Mouse (Mus musculus) stomach, embryonic 16.5 days (tissue): ENCODE measurements at regions not wholly inside any gene's neighbourhood (a gene's known extent, or its start where the extent isn't known, plus 50 kb on each side); places are given as distances from the start of the nearest gene placed in this dataset.

Source experiments
- ATAC-seq: fragments of 200-750 bp; cut with Nextera tagmentation; 2 replicates; pipeline ENCODE4 v1.8.0; 2017; ENCODE audit warnings: moderate number of reproducible peaks, moderate TSS enrichment; ENCODE audit not compliant: insufficient read depth, low FRiP score
- H3K27ac ChIP-seq: fragments of 300-500 bp; sonication (generic); 2 replicates; pipeline ENCODE4 v1.5.1; 2014; ENCODE audit warnings: low read length
- H3K27me3 ChIP-seq: fragments of 300-500 bp; sonication (generic); 2 replicates; pipeline ENCODE4 v1.6.1; 2014; ENCODE audit warnings: low read length, control low read depth, mixed read lengths; ENCODE audit not compliant: control insufficient read depth, insufficient read depth
- H3K36me3 ChIP-seq: fragments of 300-500 bp; sonication (generic); 2 replicates; pipeline ENCODE4 v1.6.1; 2014; ENCODE audit warnings: low read length; ENCODE audit not compliant: control insufficient read depth, insufficient read depth
- H3K4me1 ChIP-seq: fragments of 300-500 bp; sonication (generic); 2 replicates; pipeline ENCODE4 v1.6.1; 2014; ENCODE audit warnings: low read length, control low read depth, mixed read lengths; ENCODE audit not compliant: control insufficient read depth, insufficient read depth
- H3K4me2 ChIP-seq: fragments of 300-500 bp; sonication (generic); 2 replicates; pipeline ENCODE4 v1.6.1; 2014; ENCODE audit warnings: low read depth, low read length, mixed read lengths
- H3K4me3 ChIP-seq: fragments of 300-500 bp; sonication (generic); replicated peaks from 2 replicates; pipeline ENCODE4 v1.5.1; 2014; ENCODE audit warnings: mild to moderate bottlenecking, low read length
- H3K9ac ChIP-seq: fragments of 300-500 bp; sonication (generic); 2 replicates; pipeline ENCODE4 v1.6.1; 2014; ENCODE audit warnings: low read length
- H3K9me3 ChIP-seq: fragments of 300-500 bp; sonication (generic); replicated peaks from 2 replicates; pipeline ENCODE4 v1.6.1; 2016; ENCODE audit warnings: low read length, control low read depth; ENCODE audit not compliant: control insufficient read depth
- WGBS: fragments of 180-500 bp; shearing (Covaris S2); extraction: QIAGEN DNeasy Blood & Tissue Kit; methylation state at CpG from one replicate; pipeline ENCODE4 v1.1.7; 2014; 5-methylcytosine and 5-hydroxymethylcytosine counted together

DNA sequence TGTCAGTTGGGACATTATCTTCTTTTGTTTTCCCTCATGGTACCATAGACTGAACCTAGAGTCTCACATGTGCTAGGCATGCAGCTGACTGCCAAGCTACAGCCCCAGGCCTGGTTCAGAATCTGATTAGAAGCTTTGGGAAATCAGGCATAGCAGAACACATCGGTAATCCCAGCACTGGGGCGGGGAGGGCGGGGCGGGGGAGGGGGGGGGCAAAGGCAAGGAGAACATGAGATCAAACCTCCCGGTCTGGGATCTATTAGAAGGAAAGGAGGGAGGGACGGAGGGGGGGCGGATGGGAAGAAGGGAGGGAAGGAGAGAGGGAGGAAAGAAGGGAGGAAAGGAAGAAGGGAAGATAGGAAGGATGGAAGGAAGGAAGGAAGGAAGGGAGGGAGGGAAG is 617.5 kb downstream of the Epha4 start:
- no peaks in the 10 kb centered on the region for H3K36me3 ChIP-seq
- no peak overlapping the region for H3K27ac ChIP-seq
- no peaks in the 10 kb centered on the region for H3K9me3 ChIP-seq
- 79% methylated on average over 7 of the region's 7 CpGs for WGBS
- H3K4me1 ChIP-seq = no peaks in the 10 kb centered on the region
- H3K4me2 ChIP-seq = no peak overlapping the region
- no peak overlapping the region for H3K9ac ChIP-seq
- no peak for ATAC-seq
- no peaks in the 10 kb centered on the region for H3K27me3 ChIP-seq
- no peak overlapping the region for H3K4me3 ChIP-seq

- H3K36me3 ChIP-seq = no peaks in the 10 kb centered on the region
- H3K4me1 ChIP-seq = no peaks in the 10 kb centered on the region; the same call in 1 of the 2 replicates
- no peak overlapping the region for H3K4me2 ChIP-seq
- no peak overlapping the region for H3K27ac ChIP-seq
- 88% methylated on average over 3 of the region's 3 CpGs for WGBS
- H3K27me3 ChIP-seq = no peaks in the 10 kb centered on the region
- no peak for ATAC-seq
- no peak overlapping the region for H3K9ac ChIP-seq
- H3K9me3 ChIP-seq = no peaks in the 10 kb centered on the region
- no peak overlapping the region for H3K4me3 ChIP-seq
These were observed 603.4 kb downstream of the Epha4 start for GRCm38 (mm10) chr1:76911472-76911871.

DNA sequence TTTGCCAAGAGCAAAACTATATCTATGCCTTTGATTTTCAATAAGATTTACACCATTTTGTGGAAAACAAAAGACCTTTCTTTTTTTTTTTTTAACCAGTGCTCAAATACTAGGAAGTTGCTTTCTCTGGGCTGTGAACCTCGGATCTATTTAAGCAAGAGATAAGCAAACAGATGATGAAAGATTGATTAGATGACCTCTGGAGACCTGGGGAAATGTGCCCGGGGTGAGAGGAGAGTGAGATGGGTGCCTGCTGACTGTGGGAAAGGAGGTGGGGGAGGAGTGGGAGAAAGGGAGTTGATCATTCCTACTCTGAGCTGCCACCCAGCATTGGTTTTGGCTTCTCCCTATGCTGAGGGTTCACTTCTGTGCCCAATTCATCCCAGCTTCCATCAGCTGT is 595.3 kb downstream of the Epha4 start:
- no peak for ATAC-seq
- Histone ChIP-seq H3K27me3 (no peaks in the 10 kb centered on the region), H3K4me3 (no peak overlapping the region), H3K27ac (no peak overlapping the region), H3K9ac (no peak overlapping the region), H3K4me1 (no peaks in the 10 kb centered on the region), H3K36me3 (no peaks in the 10 kb centered on the region), H3K9me3 (no peaks in the 10 kb centered on the region), H3K4me2 (no peak overlapping the region)
- 14% methylated on average over 2 of the region's 2 CpGs for WGBS

GRCm38 (mm10) chr1:76920634-76921033 is 594.3 kb downstream of the Epha4 start:
- Histone ChIP-seq H3K4me3 (no peak overlapping the region), H3K9ac (no peak overlapping the region), H3K27me3 (no peaks in the 10 kb centered on the region), H3K27ac (no peak overlapping the region), H3K36me3 (no peaks in the 10 kb centered on the region), H3K4me1 (no peaks in the 10 kb centered on the region), H3K9me3 (no peaks in the 10 kb centered on the region), H3K4me2 (no peak overlapping the region)
- ATAC-seq = no peak

- Histone ChIP-seq H3K4me3 (no peak overlapping the region), H3K9me3 (no peaks in the 10 kb centered on the region), H3K27me3 (peaks cover 2% of the 10 kb centered on the region; the same call in 1 of the 2 replicates), H3K9ac (no peak overlapping the region), H3K4me2 (no peak overlapping the region), H3K4me1 (no peaks in the 10 kb centered on the region), H3K36me3 (no peaks in the 10 kb centered on the region), H3K27ac (no peak overlapping the region)
- no peak for ATAC-seq
- WGBS = 67% methylated on average over 5 of the region's 5 CpGs
These were observed 587.8 kb downstream of the Epha4 start for GRCm38 (mm10) chr1:76927041-76927440.

DNA sequence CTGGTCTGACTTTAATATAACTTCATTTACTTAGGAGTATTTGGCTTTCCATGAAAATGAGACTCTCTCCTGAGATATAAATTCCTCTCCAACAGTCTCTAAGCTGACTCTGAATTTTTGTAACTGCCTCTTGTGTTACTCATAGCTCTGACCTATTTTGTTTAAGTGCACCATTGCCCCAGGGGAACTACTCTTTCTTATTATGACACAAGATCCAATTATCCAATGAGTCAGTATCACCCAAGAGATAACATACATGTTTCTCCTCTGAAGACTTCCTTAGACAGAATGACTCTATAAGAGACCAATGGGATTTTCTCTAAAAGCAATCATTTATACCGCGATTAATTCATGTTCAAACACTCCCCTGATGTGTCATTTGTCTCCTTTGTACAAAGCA is 586.9 kb downstream of the Epha4 start:
- WGBS = 84% methylated on average over 2 of the region's 2 CpGs

GRCm38 (mm10) chr1:76933460-76933859 is 581.4 kb downstream of the Epha4 start:
- Histone ChIP-seq H3K27ac (no peak overlapping the region), H3K4me1 (no peaks in the 10 kb centered on the region), H3K4me2 (no peak overlapping the region), H3K9me3 (no peaks in the 10 kb centered on the region), H3K9ac (no peak overlapping the region), H3K36me3 (no peaks in the 10 kb centered on the region), H3K27me3 (peaks cover 2% of the 10 kb centered on the region; the same call in 1 of the 2 replicates), H3K4me3 (no peak overlapping the region)
- ATAC-seq = no peak
- WGBS = 51% methylated on average over 4 of the region's 4 CpGs

More for the DNA sequence above, 586.9 kb downstream of the Epha4 start:
- Histone ChIP-seq H3K27me3 (peaks cover 2% of the 10 kb centered on the region; the same call in 1 of the 2 replicates), H3K36me3 (no peaks in the 10 kb centered on the region), H3K4me3 (no peak overlapping the region), H3K4me2 (no peak overlapping the region), H3K27ac (no peak overlapping the region), H3K9me3 (no peaks in the 10 kb centered on the region), H3K4me1 (no peaks in the 10 kb centered on the region), H3K9ac (no peak overlapping the region)
- no peak for ATAC-seq

DNA sequence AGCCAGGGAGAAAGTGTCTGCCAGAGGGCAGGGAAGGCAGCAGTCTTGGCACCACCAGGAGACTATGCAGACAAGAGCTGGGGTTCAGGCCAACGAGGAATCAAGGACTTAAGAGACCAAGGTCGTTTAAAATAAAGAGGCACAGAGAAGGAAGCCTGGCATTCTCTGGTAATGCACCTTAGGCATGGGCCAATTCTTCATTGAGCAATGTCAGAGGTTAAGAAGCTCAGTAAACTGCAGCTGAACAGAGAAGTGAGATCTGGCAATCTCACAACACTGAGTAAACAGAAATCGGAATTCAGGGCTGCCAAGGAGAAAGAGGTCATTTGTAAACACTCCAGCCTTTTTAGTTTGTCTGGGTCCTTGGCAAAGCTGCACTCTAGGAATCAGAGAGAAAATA is 572.2 kb downstream of the Epha4 start:
- H3K4me3 ChIP-seq = no peak overlapping the region
- H3K4me2 ChIP-seq = no peak overlapping the region
- no peaks in the 10 kb centered on the region for H3K27me3 ChIP-seq
- H3K9me3 ChIP-seq = 0 out of 2 replicates have a peak, but pooled peaks cover 3% of the 10 kb centered on the region
- peak; percentile 78 for ATAC-seq
- no peaks in the 10 kb centered on the region for H3K36me3 ChIP-seq
- H3K9ac ChIP-seq = no peak overlapping the region
- WGBS = 13% methylated on average over 3 of the region's 3 CpGs
- H3K27ac ChIP-seq = 0 out of 2 replicates have a peak overlapping the region, but pooled peaks have one; percentile 16
- peaks cover 9% of the 10 kb centered on the region; the same call in 1 of the 2 replicates for H3K4me1 ChIP-seq

GRCm38 (mm10) chr1:76944046-76944445 is 570.8 kb downstream of the Epha4 start:
- WGBS = 68% methylated on average over 4 of the region's 4 CpGs

GRCm38 (mm10) chr1:76955031-76955430 is 559.9 kb downstream of the Epha4 start:
- no peak for ATAC-seq
- H3K36me3 ChIP-seq = no peaks in the 10 kb centered on the region
- no peak overlapping the region for H3K4me3 ChIP-seq
- no peaks in the 10 kb centered on the region for H3K27me3 ChIP-seq
- no peak overlapping the region for H3K27ac ChIP-seq
- no peak overlapping the region for H3K9ac ChIP-seq
- no peaks in the 10 kb centered on the region for H3K4me1 ChIP-seq
- H3K9me3 ChIP-seq = no peaks in the 10 kb centered on the region
- H3K4me2 ChIP-seq = no peak overlapping the region

More at GRCm38 (mm10) chr1:76944046-76944445, 570.8 kb downstream of the Epha4 start:
- Histone ChIP-seq H3K9me3 (0 out of 2 replicates have a peak, but pooled peaks cover 3% of the 10 kb centered on the region), H3K4me3 (no peak overlapping the region), H3K36me3 (no peaks in the 10 kb centered on the region), H3K27me3 (no peaks in the 10 kb centered on the region), H3K4me2 (no peak overlapping the region), H3K27ac (no peak overlapping the region), H3K9ac (no peak overlapping the region), H3K4me1 (peaks cover 9% of the 10 kb centered on the region; the same call in 1 of the 2 replicates)
- ATAC-seq = no peak
